Comparison of ENCODE assay signal across 19 mouse cellular contexts in the genomic region with DNA sequence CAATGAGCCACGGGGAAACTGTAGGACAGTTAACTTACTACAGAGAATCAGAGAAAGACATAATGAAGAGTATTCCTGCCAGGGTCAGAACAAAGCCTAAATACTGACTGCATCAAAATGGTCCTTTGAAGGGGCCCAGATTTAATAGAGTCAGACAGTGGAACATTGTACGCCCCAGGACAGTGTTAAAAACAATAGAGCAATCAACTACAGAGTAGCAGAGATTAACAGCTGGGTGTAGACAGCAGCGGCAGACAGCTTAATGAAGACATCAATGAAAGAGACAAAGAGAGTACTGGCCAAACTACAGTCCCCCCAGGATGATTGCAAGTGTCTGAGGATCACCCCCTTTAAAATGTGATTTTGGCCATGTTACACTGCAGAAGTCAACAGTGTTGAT.
DNase-seq lines count a peak whose midpoint lies in the region; ATAC-seq and TF ChIP-seq lines count a peak whose summit lies in the region.
"Had no signal": no experiment of that assay in that cellular context is flagged by ENCODE, and none has a peak within 500 bp of the region (broad histone marks: within the 10 kb centered on the region; RNA-seq: fewer than 3 reads in every experiment).

No protein-coding gene starts in this region.

- TF ChIP-seq POLR2A in brain, embryonic 14.5 days (IDR thresholded peaks at IDR 0.05; ENCODE audit: borderline replicate concordance, extremely low read depth, insufficient read depth, insufficient read length, poor library complexity, severe bottlenecking), result no peak

- no peaks in the 10 kb centered on the region for H3K4me1 ChIP-seq in midbrain, embryonic 12.5 days
- no peaks in the 10 kb centered on the region for H3K4me1 ChIP-seq in midbrain, embryonic 11.5 days (ENCODE audit: control insufficient read depth, insufficient read depth, low read length)
- H3K4me1 ChIP-seq in midbrain, embryonic 16.5 days (ENCODE audit: control insufficient read depth, insufficient read depth, low read length), result no peaks in the 10 kb centered on the region
- H3K4me1 ChIP-seq: embryonic facial prominence, embryonic 10.5 days; forebrain, embryonic 13.5 days; heart, embryonic 12.5 days; intestine, embryonic 15.5 days had no signal

- no peaks in the 10 kb centered on the region for H3K27me3 ChIP-seq in midbrain, embryonic 12.5 days
- H3K27me3 ChIP-seq in midbrain, embryonic 11.5 days (ENCODE audit: control insufficient read depth, insufficient read depth, low read length), result no peaks in the 10 kb centered on the region
- H3K27me3 ChIP-seq in midbrain, embryonic 16.5 days (ENCODE audit: control insufficient read depth, insufficient read depth, low read depth, low read length), result no peaks in the 10 kb centered on the region
- H3K27me3 ChIP-seq: forebrain, embryonic 13.5 days; heart, embryonic 12.5 days; intestine, embryonic 15.5 days had no signal

- peak; percentile 34; the same call in 1 of the 2 replicates for ATAC-seq in midbrain, embryonic 12.5 days (ENCODE audit: low FRiP score, low read depth)
- ATAC-seq in midbrain, embryonic 11.5 days (ENCODE audit: low FRiP score), result no peak
- peak; percentile 64; the same call in 1 of the 2 replicates for ATAC-seq in midbrain, embryonic 16.5 days
- ATAC-seq: forebrain, embryonic 13.5 days; forebrain, postnatal 0 days; intestine, embryonic 15.5 days had no signal

- H3K9ac ChIP-seq in midbrain, embryonic 12.5 days (replicated peaks), result no peak overlapping the region
- no peak overlapping the region for H3K9ac ChIP-seq in midbrain, embryonic 11.5 days (ENCODE audit: low read length)
- no peak overlapping the region for H3K9ac ChIP-seq in midbrain, embryonic 16.5 days (ENCODE audit: low read depth, low read length)
- H3K9ac ChIP-seq: forebrain, embryonic 13.5 days; forebrain, postnatal 0 days; heart, embryonic 12.5 days; intestine, embryonic 15.5 days had no signal

- TF ChIP-seq CTCF in brain, embryonic 14.5 days (IDR thresholded peaks at IDR 0.05; ENCODE audit: borderline replicate concordance, extremely low read depth, insufficient read depth, insufficient read length), result no peak

- H3K4me2 ChIP-seq in midbrain, embryonic 12.5 days (replicated peaks), result no peak overlapping the region
- H3K4me2 ChIP-seq in midbrain, embryonic 11.5 days, result no peak overlapping the region
- no peak overlapping the region for H3K4me2 ChIP-seq in midbrain, embryonic 16.5 days (ENCODE audit: low read length)
- H3K4me2 ChIP-seq: forebrain, embryonic 13.5 days; heart, embryonic 12.5 days; intestine, embryonic 15.5 days had no signal

- DNase-seq in midbrain, embryonic 11.5 days (ENCODE audit: low spot score, missing footprints), result no peak
- DNase-seq in brain, embryonic 14.5 days (ENCODE audit: low read depth), result peak; percentile 15
- DNase-seq in layer of hippocampus, postnatal 25 days (ENCODE audit: extremely low spot score in 1 of 2, low spot score in 1 of 2), result no peak
- no peak for DNase-seq in heart, postnatal 36 days
- DNase-seq in embryo, embryonic 11 days, result no peak
- DNase-seq: adrenal gland, postnatal 14 days; cerebellum, adult 18-20 months; cerebellum, adult 9-11 months; cerebellum, postnatal 36 days; forebrain, postnatal 0 days; gastrocnemius, postnatal 14 days; heart, postnatal 4 days had no signal

- intact Hi-C loops in heart, postnatal 36 days (cut with DNase I), result no loop called here

- H3K9me3 ChIP-seq in midbrain, embryonic 12.5 days, result no peaks in the 10 kb centered on the region
- H3K9me3 ChIP-seq in midbrain, embryonic 11.5 days (ENCODE audit: control insufficient read depth, low read length), result no peaks in the 10 kb centered on the region
- no peaks in the 10 kb centered on the region for H3K9me3 ChIP-seq in midbrain, embryonic 16.5 days (replicated peaks; ENCODE audit: control insufficient read depth, low read length, poor library complexity, severe bottlenecking)
- H3K9me3 ChIP-seq: embryonic facial prominence, embryonic 10.5 days; forebrain, embryonic 13.5 days; G1E; heart, embryonic 12.5 days; intestine, embryonic 15.5 days had no signal

- H3K4me3 ChIP-seq in midbrain, embryonic 12.5 days, result no peak overlapping the region
- no peak overlapping the region for H3K4me3 ChIP-seq in midbrain, embryonic 11.5 days (ENCODE audit: low read depth, low read length)
- H3K4me3 ChIP-seq in midbrain, embryonic 16.5 days (ENCODE audit: low read depth, low read length), result no peak overlapping the region
- H3K4me3 ChIP-seq: embryonic facial prominence, embryonic 10.5 days; forebrain, embryonic 13.5 days; heart, embryonic 12.5 days; intestine, embryonic 15.5 days had no signal

- 29% methylated on average over 3 of the region's 3 CpGs for WGBS in midbrain, embryonic 12.5 days
- WGBS in midbrain, embryonic 11.5 days, result 32% methylated on average over 3 of the region's 3 CpGs
- WGBS in midbrain, embryonic 16.5 days, result 19% methylated on average over 3 of the region's 3 CpGs

- no peak overlapping the region for H3K27ac ChIP-seq in midbrain, embryonic 12.5 days (replicated peaks)
- H3K27ac ChIP-seq in midbrain, embryonic 11.5 days (ENCODE audit: low read depth, low read length), result no peak overlapping the region
- no peak overlapping the region for H3K27ac ChIP-seq in midbrain, embryonic 16.5 days (ENCODE audit: low read length)
- H3K27ac ChIP-seq: embryonic facial prominence, embryonic 10.5 days; forebrain, embryonic 13.5 days; intestine, embryonic 15.5 days had no signal

- H3K36me3 ChIP-seq in midbrain, embryonic 12.5 days, result no peaks in the 10 kb centered on the region
- H3K36me3 ChIP-seq in midbrain, embryonic 11.5 days (ENCODE audit: control insufficient read depth, insufficient read depth, low read length), result no peaks in the 10 kb centered on the region
- no peaks in the 10 kb centered on the region for H3K36me3 ChIP-seq in midbrain, embryonic 16.5 days (ENCODE audit: control insufficient read depth, insufficient read depth, low read length)
- H3K36me3 ChIP-seq: embryonic facial prominence, embryonic 10.5 days; G1E; heart, embryonic 12.5 days; intestine, embryonic 15.5 days had no signal
